Mouse (Mus musculus) lung, postnatal 0 days (tissue): ENCODE results near the gene Nfatc2.

Experiments
- CTCF ChIP-seq: IDR thresholded peaks from 2 replicates; pipeline ENCODE4 v1.5.1; 2016; ENCODE audit warnings: antibody characterized with exemption, mild to moderate bottlenecking
- EP300 ChIP-seq: IDR thresholded peaks from 2 replicates; pipeline ENCODE4 v1.6.1; 2016; ENCODE audit warnings: antibody characterized with exemption, mild to moderate bottlenecking, control low read depth

DNA sequence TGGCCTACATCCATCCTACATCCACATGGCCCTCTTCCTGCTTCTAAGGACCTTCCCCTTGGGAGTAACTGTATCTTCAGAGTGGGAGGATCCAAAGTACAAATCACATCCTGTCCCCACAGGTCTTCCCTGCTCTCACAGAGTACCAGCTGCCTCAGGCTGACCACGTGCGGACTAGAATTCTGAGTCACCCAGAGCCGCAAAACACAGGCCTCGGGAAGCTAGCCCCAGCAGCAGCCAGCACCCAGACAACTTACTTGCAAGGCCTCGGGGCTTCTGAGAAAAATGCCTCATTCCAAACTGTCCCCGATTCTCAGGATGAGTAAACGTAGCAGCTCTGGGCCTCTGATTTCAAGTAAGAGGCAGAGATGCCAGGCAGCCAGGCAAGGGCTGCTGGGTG lies 109.7 kb downstream of the Nfatc2 start:
- TF ChIP-seq EP300 (no peak), CTCF (no peak)
